ENCODE assay signal across 29 mouse cellular contexts in the genomic region with DNA sequence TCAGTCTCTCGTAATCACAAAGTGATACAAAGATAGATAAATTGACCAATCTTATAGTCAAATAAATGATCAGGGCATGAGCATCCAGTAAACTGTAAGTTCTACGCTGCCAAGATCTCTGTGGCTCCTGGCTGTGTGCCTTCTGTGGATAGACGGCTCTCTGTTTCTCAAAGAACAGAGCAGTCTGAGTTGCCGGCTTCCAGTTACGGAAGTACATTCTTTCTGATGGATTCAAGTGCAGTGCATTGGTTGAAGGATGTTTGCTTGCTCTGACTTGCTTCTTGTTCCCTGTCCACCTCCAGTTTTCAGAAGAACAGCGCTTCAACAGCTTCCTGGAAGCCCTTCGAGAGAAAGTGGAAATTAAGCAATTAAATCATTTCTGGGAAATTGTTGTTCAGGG.
A peak's percentile ranks its signal among the peaks of the same experiment; 100 is the strongest.
DNase-seq lines count a peak whose midpoint lies in the region; ATAC-seq lines count a peak whose summit lies in the region.
"Had no signal": no experiment of that assay in that cellular context is flagged by ENCODE, and none has a peak within 500 bp of the region (broad histone marks: within the 10 kb centered on the region; RNA-seq: fewer than 3 reads in every experiment).

No protein-coding gene starts in this region.

- no peak overlapping the region for H3K27ac ChIP-seq in forebrain, embryonic 14.5 days (ENCODE audit: low read depth, low read length)
- H3K27ac ChIP-seq in forebrain, embryonic 10.5 days = no peak overlapping the region
- H3K27ac ChIP-seq: embryonic facial prominence, embryonic 13.5 days; heart, embryonic 10.5 days; hindbrain, embryonic 15.5 days; intestine, embryonic 15.5 days; limb, embryonic 10.5 days; liver, embryonic 15.5 days; midbrain, embryonic 13.5 days; neural tube, embryonic 12.5 days; stomach, embryonic 15.5 days had no signal

- H3K4me3 ChIP-seq in forebrain, embryonic 14.5 days (ENCODE audit: low read depth, low read length) = no peak overlapping the region
- H3K4me3 ChIP-seq in forebrain, embryonic 10.5 days = no peak overlapping the region
- H3K4me3 ChIP-seq: embryonic facial prominence, embryonic 13.5 days; heart, embryonic 10.5 days; hindbrain, embryonic 15.5 days; intestine, embryonic 15.5 days; limb, embryonic 10.5 days; liver, embryonic 15.5 days; megakaryocyte, embryonic 14.5 days; midbrain, embryonic 13.5 days; neural tube, embryonic 12.5 days; stomach, embryonic 15.5 days had no signal

- no peak overlapping the region for H3K9ac ChIP-seq in forebrain, embryonic 14.5 days (ENCODE audit: low read length)
- H3K9ac ChIP-seq: embryonic facial prominence, embryonic 13.5 days; forebrain, postnatal 0 days; hindbrain, embryonic 15.5 days; intestine, embryonic 15.5 days; liver, embryonic 15.5 days; midbrain, embryonic 13.5 days; neural tube, embryonic 12.5 days; stomach, embryonic 15.5 days had no signal

- no peak overlapping the region for H3K4me2 ChIP-seq in forebrain, embryonic 14.5 days (ENCODE audit: low read length)
- H3K4me2 ChIP-seq: embryonic facial prominence, embryonic 13.5 days; hindbrain, embryonic 15.5 days; intestine, embryonic 15.5 days; liver, embryonic 15.5 days; midbrain, embryonic 13.5 days; neural tube, embryonic 12.5 days; stomach, embryonic 15.5 days had no signal

- H3K36me3 ChIP-seq in forebrain, embryonic 14.5 days (ENCODE audit: control insufficient read depth, insufficient read depth, low read length) = no peaks in the 10 kb centered on the region
- peaks cover 44% of the 10 kb centered on the region for H3K36me3 ChIP-seq in forebrain, embryonic 10.5 days (replicated peaks)
- H3K36me3 ChIP-seq: hindbrain, embryonic 15.5 days; intestine, embryonic 15.5 days; liver, embryonic 15.5 days; stomach, embryonic 15.5 days had no signal

- H3K4me1 ChIP-seq in forebrain, embryonic 14.5 days (ENCODE audit: control insufficient read depth, insufficient read depth, low read length) = no peaks in the 10 kb centered on the region
- H3K4me1 ChIP-seq in forebrain, embryonic 10.5 days = no peaks in the 10 kb centered on the region
- H3K4me1 ChIP-seq: embryonic facial prominence, embryonic 13.5 days; heart, embryonic 10.5 days; intestine, embryonic 15.5 days; limb, embryonic 10.5 days; liver, embryonic 15.5 days; megakaryocyte, embryonic 14.5 days; midbrain, embryonic 13.5 days; neural tube, embryonic 12.5 days; stomach, embryonic 15.5 days had no signal

- peak; percentile 29 for DNase-seq in forebrain, embryonic 14.5 days (ENCODE audit: low spot score)
- no peak for DNase-seq in forebrain, embryonic 10.5 days (ENCODE audit: extremely low spot score, low spot score)
- peak; percentile 66 for DNase-seq in NIH3T3 (ENCODE audit: low read depth)
- DNase-seq in gonadal fat pad, adult 2 months (ENCODE audit: low read depth) = peak; percentile 31
- peak; percentile 19 for DNase-seq in lung, postnatal 14 days
- DNase-seq in testis, postnatal 10 days (ENCODE audit: low spot score) = no peak
- no peak for DNase-seq in cerebellum, adult 8-10 months
- DNase-seq in T-cell, adult 2 months (ENCODE audit: low spot score) = no peak
- DNase-seq: adrenal gland, postnatal 10 days; forebrain, postnatal 0 days; heart, postnatal 4 days; kidney, adult 8-10 months; kidney, postnatal 10 days; liver; retina, postnatal 1 day; right cerebral cortex, postnatal 4 days; thymus, adult 18-20 months; thymus, postnatal 36 days had no signal

- H3K9me3 ChIP-seq in forebrain, embryonic 14.5 days (replicated peaks; ENCODE audit: control insufficient read depth, low read length) = no peaks in the 10 kb centered on the region
- H3K9me3 ChIP-seq in forebrain, embryonic 10.5 days = no peaks in the 10 kb centered on the region
- H3K9me3 ChIP-seq: embryonic facial prominence, embryonic 13.5 days; heart, embryonic 10.5 days; hindbrain, embryonic 15.5 days; intestine, embryonic 15.5 days; limb, embryonic 10.5 days; liver, embryonic 15.5 days; midbrain, embryonic 13.5 days; neural tube, embryonic 12.5 days; stomach, embryonic 15.5 days had no signal

- WGBS in forebrain, embryonic 14.5 days = 82% methylated on average over 7 of the region's 7 CpGs
- WGBS in forebrain, embryonic 10.5 days = 95% methylated on average over 7 of the region's 7 CpGs

- H3K27me3 ChIP-seq in forebrain, embryonic 14.5 days (replicated peaks; ENCODE audit: control insufficient read depth, insufficient read depth, low read length) = no peaks in the 10 kb centered on the region
- no peaks in the 10 kb centered on the region for H3K27me3 ChIP-seq in forebrain, embryonic 10.5 days (ENCODE audit: poor library complexity, severe bottlenecking)
- H3K27me3 ChIP-seq: embryonic facial prominence, embryonic 13.5 days; hindbrain, embryonic 15.5 days; intestine, embryonic 15.5 days; liver, embryonic 15.5 days; megakaryocyte, embryonic 14.5 days; midbrain, embryonic 13.5 days; neural tube, embryonic 12.5 days; stomach, embryonic 15.5 days had no signal

- ATAC-seq in forebrain, embryonic 14.5 days = no peak
- ATAC-seq: activated CD4-positive, CD25-positive, alpha-beta regulatory T cell, adult 4 months; intestine, embryonic 15.5 days; midbrain, embryonic 13.5 days had no signal

Comparison
In these comparisons a context has a peak if more than half of its experiments do, and no peak if none do; other contexts are left out.
1. DNase-seq: peak in forebrain, embryonic 14.5 days (single experiment), NIH3T3 (single experiment), gonadal fat pad, adult 2 months (single experiment) and lung, postnatal 14 days (single experiment); none in forebrain, embryonic 10.5 days (single experiment), testis, postnatal 10 days (single experiment), cerebellum, adult 8-10 months (single experiment) and T-cell, adult 2 months (single experiment).